Mouse (Mus musculus): ENCODE results near the gene Anp32e. TPM values are rescaled to one million over a fixed set of nuclear protein-coding genes. Genes with fewer than 3 reads are reported as not detected.
A peak's percentile ranks its signal among the peaks of the same experiment; 100 is the strongest.
"Not testable (repeated sequence)": the region's sequence is repeated elsewhere in the genome, so short reads cannot be mapped to it uniquely, and the experiment has no call there.

Gene Anp32e
- total RNA-seq, 2 experiments from 2014 or later, result 95.6 to 107 TPM

- intact Hi-C loops (cut with DNase I), result no loop called here
- DNase-seq (ENCODE audit: low spot score in 2 of 2), result no peak
Observed at GRCm38 (mm10) chr3:95932157-95932556, 3.1 kb downstream of the Anp32e start.

GRCm38 (mm10) chr3:95932566-95932965 is 3.5 kb downstream of the Anp32e start:
- intact Hi-C loops (cut with DNase I), result no loop called here
- DNase-seq (ENCODE audit: low spot score in 2 of 2), result no peak

- no peak for DNase-seq (ENCODE audit: low spot score in 2 of 2)
- intact Hi-C loops (cut with DNase I), result no loop called here
Observed at GRCm38 (mm10) chr3:95933111-95933750, 4.2 kb downstream of the Anp32e start.

- intact Hi-C loops (cut with DNase I), result no loop called here
- no peak for DNase-seq (ENCODE audit: low spot score in 2 of 2)
Observed at GRCm38 (mm10) chr3:95934448-95934847, 5.4 kb downstream of the Anp32e start.

GRCm38 (mm10) chr3:95938217-95938616 is 9.2 kb downstream of the Anp32e start:
- DNase-seq (ENCODE audit: low spot score in 2 of 2), result no peak
- intact Hi-C loops (cut with DNase I), result no loop called here

- no peak for DNase-seq (ENCODE audit: low spot score in 2 of 2)
- intact Hi-C loops (cut with DNase I), result no loop called here
Observed at GRCm38 (mm10) chr3:95938835-95939234, 9.8 kb downstream of the Anp32e start.

GRCm38 (mm10) chr3:95942749-95943148 is 13.7 kb downstream of the Anp32e start:
- DNase-seq (ENCODE audit: low spot score in 2 of 2), result no peak
- intact Hi-C loops (cut with DNase I), result no loop called here

GRCm38 (mm10) chr3:95943226-95943625 is 14.2 kb downstream of the Anp32e start:
- intact Hi-C loops (cut with DNase I), result no loop called here
- DNase-seq (ENCODE audit: low spot score in 2 of 2), result no peak

- DNase-seq (ENCODE audit: low spot score in 2 of 2), result no peak
- intact Hi-C loops (cut with DNase I), result no loop called here
Observed at GRCm38 (mm10) chr3:95944742-95945141, 15.7 kb downstream of the Anp32e start.

- DNase-seq (ENCODE audit: low spot score in 2 of 2), result no peak
- intact Hi-C loops (cut with DNase I), result no loop called here
Observed at GRCm38 (mm10) chr3:95945731-95946240, 16.7 kb downstream of the Anp32e start.

GRCm38 (mm10) chr3:95948325-95948724 is 19.3 kb downstream of the Anp32e start:
- DNase-seq (ENCODE audit: low spot score in 2 of 2), result no peak
- intact Hi-C loops (cut with DNase I), result no loop called here

- peak; percentile 89 for DNase-seq (ENCODE audit: low spot score in 2 of 2)
- intact Hi-C loops (cut with DNase I), result no loop called here
Observed at GRCm38 (mm10) chr3:95950763-95951551, 21.9 kb downstream of the Anp32e start.

GRCm38 (mm10) chr3:95951566-95951965 is 22.5 kb downstream of the Anp32e start:
- intact Hi-C loops (cut with DNase I); DNase-seq (ENCODE audit: low spot score in 2 of 2): not testable (repeated sequence)

GRCm38 (mm10) chr3:95953023-95953422 is 24.0 kb downstream of the Anp32e start:
- intact Hi-C loops (cut with DNase I), result no loop called here
- no peak for DNase-seq (ENCODE audit: low spot score in 2 of 2)

GRCm38 (mm10) chr3:95953522-95953921 is 24.5 kb downstream of the Anp32e start:
- no peak for DNase-seq (ENCODE audit: low spot score in 2 of 2)
- intact Hi-C loops (cut with DNase I), result no loop called here

GRCm38 (mm10) chr3:95954648-95955173 is 25.7 kb downstream of the Anp32e start:
- DNase-seq (ENCODE audit: low spot score in 2 of 2), result not testable (repeated sequence)
- intact Hi-C loops (cut with DNase I), result loop anchor here (5.0 kb wide), 1 partner anchor 92 kb away; no protein-coding TSS in a partner anchor

- no peak for DNase-seq (ENCODE audit: low spot score in 2 of 2)
- intact Hi-C loops (cut with DNase I), result loop anchor here (5.0 kb wide), 1 partner anchor 93 kb away; no protein-coding TSS in a partner anchor
Observed at GRCm38 (mm10) chr3:95955318-95955717, 26.3 kb downstream of the Anp32e start.

GRCm38 (mm10) chr3:95957359-95958148 is 28.5 kb downstream of the Anp32e start:
- intact Hi-C loops (cut with DNase I), result loop anchor here (5.0 kb wide), 1 partner anchor 95 kb away; no protein-coding TSS in a partner anchor
- peak; percentile 75 for DNase-seq (ENCODE audit: low spot score in 2 of 2)

GRCm38 (mm10) chr3:95959082-95959481 is 30.0 kb downstream of the Anp32e start:
- peak in 1 of 2 experiments; percentile 66 for DNase-seq (ENCODE audit: low spot score in 2 of 2)
- intact Hi-C loops (cut with DNase I), result loop anchor here (5.0 kb wide), 1 partner anchor 97 kb away; no protein-coding TSS in a partner anchor

All from left cerebral cortex, postnatal 14 days (tissue).